Mouse (Mus musculus) thymus, adult 2 months (tissue): ENCODE data around the gene Trmo.

Source experiments
- CTCF ChIP-seq: fragments of 200-500 bp; IDR thresholded peaks from 2 replicates; pipeline ENCODE4 v1.5.1; 2012; ENCODE audit warnings: mild to moderate bottlenecking, control low read depth, low read length, moderate library complexity, borderline replicate concordance; ENCODE audit not compliant: control insufficient read depth, poor library complexity, insufficient read depth; ENCODE audit errors: extremely low read depth
- POLR2A ChIP-seq: fragments of 200-500 bp; IDR thresholded peaks from 2 replicates; pipeline ENCODE4 v1.6.1; 2012; ENCODE audit warnings: mild to moderate bottlenecking, low read length, control low read depth, moderate library complexity; ENCODE audit not compliant: control insufficient read depth, poor library complexity, insufficient read depth; ENCODE audit errors: extremely low read depth

GRCm38 (mm10) chr4:46353045-46353444 is 36.2 kb downstream of the Trmo start:
- TF ChIP-seq POLR2A (no peak), CTCF (no peak)
